Mouse (Mus musculus) embryonic fibroblast, embryonic 13.5 days (primary cell): ENCODE measurements around the gene Xlr5c. TPM values are rescaled to one million over a fixed set of nuclear protein-coding genes. Genes with fewer than 3 reads are reported as not detected.

Experiments
- polyA plus RNA-seq: library from polyadenylated mRNA; stranded (reverse); fragments of >200 nt; gene quantifications from 2 replicates; pipeline ENCODE4 v1.2.4, GENCODE M21; 2011; ENCODE audit warnings: low read depth; ENCODE audit not compliant: missing spikeins, insufficient read length

The Xlr5c gene
- polyA plus RNA-seq, 1 experiment, result not detected

Other genes starting within 250 kb of the Xlr5c start
- not detected in 2 replicates for gene Pnma3, start 228.2 kb downstream of the Xlr5c start, polyA plus RNA-seq
- not detected in 2 replicates for gene Xlr4a, start 210.5 kb downstream of the Xlr5c start, polyA plus RNA-seq
- 0.67 TPM in 1 of 2 replicates, not detected in the other for gene Xlr3a, start 195.9 kb downstream of the Xlr5c start, polyA plus RNA-seq
- not detected in 2 replicates for gene Gm14685, start 175.9 kb downstream of the Xlr5c start, polyA plus RNA-seq
- not detected in 2 replicates for gene Xlr5b, start 144.2 kb downstream of the Xlr5c start, polyA plus RNA-seq
- gene DXBay18, start 143.5 kb downstream of the Xlr5c start, polyA plus RNA-seq, result not detected in 2 replicates
- gene Spin2d, start 116.0 kb downstream of the Xlr5c start, polyA plus RNA-seq, result not detected in 2 replicates
- gene Xlr3b, start 100.8 kb downstream of the Xlr5c start, polyA plus RNA-seq, result 2.5 and 2.9 TPM in 2 replicates
- not detected in 2 replicates for gene Xlr4b, start 78.6 kb downstream of the Xlr5c start, polyA plus RNA-seq
- gene F8a, start 64.7 kb downstream of the Xlr5c start, polyA plus RNA-seq, result 2.8 and 4.0 TPM in 2 replicates
- not detected in 2 replicates for gene Xlr4c, start 49.8 kb downstream of the Xlr5c start, polyA plus RNA-seq
- not detected in 2 replicates for gene Xlr3c, start 27.6 kb downstream of the Xlr5c start, polyA plus RNA-seq
- gene Xlr5a, start within 50 bp of the Xlr5c start, polyA plus RNA-seq, result not detected in 2 replicates
- gene Gm45015, start 43.9 kb upstream of the Xlr5c start, polyA plus RNA-seq, result not detected in 2 replicates
- gene Zfp275, start 49.6 kb upstream of the Xlr5c start, polyA plus RNA-seq, result 35.4 and 42.6 TPM in 2 replicates
- not detected in 2 replicates for gene Gm18336, start 105.8 kb upstream of the Xlr5c start, polyA plus RNA-seq
- gene Zfp92, start 118.1 kb upstream of the Xlr5c start, polyA plus RNA-seq, result not detected in 2 replicates
- not detected in 2 replicates for gene Trex2, start 142.4 kb upstream of the Xlr5c start, polyA plus RNA-seq
- 25.2 and 33.5 TPM in 2 replicates for gene Haus7, start 166.1 kb upstream of the Xlr5c start, polyA plus RNA-seq
- gene Bgn, start 190.6 kb upstream of the Xlr5c start, polyA plus RNA-seq, result 6,335 and 6,763 TPM in 2 replicates
- not detected in 2 replicates for gene Atp2b3, start 210.1 kb upstream of the Xlr5c start, polyA plus RNA-seq